Mouse (Mus musculus) natural killer cell, adult 2 months (primary cell): ENCODE measurements around the gene Mgl2.

Source experiments
- DNase-seq, 2 experiments: peaks; one replicate each; pipeline ENCODE4 v3.0.0; 2022; ENCODE audit warnings: low spot score in 2 of 2

Mgl2 gene

DNA sequence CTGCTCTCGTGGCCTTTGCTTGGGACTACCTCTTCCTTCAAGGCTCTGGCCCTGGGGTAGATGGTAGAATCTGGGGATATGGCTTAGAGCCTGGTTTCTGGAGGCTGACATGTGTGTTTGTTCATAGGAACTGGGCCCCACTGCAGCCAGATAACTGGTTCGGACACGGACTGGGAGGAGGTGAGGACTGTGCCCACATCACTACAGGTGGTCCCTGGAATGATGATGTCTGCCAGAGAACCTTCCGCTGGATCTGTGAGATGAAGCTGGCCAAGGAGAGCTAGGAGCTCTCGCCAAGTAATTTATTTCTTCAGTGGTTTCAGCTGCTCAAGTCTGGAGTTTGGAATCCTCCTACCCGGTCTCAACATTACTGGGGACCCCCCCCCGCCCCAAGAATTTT lies 40.2 kb downstream of the Mgl2 start:
- no peak for DNase-seq

DNA sequence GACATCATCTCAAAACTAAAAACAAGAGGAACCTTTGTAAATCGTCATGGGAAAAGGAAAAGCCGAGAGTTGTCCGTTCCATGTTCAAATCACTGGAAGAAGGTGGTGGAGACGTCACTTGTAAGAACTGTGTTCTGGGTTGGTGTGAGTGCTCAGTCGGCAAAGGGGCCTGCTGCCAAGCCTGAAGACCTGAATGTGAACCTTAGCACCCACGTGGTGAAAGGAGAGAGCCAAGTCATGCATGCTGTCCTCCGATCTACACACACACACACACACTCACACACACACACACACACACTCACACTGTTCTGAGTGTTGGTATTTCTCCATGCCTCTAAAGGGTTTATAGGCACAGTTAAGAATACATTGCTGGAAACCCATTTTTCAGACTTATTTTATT lies 41.1 kb downstream of the Mgl2 start:
- no peak for DNase-seq

DNA sequence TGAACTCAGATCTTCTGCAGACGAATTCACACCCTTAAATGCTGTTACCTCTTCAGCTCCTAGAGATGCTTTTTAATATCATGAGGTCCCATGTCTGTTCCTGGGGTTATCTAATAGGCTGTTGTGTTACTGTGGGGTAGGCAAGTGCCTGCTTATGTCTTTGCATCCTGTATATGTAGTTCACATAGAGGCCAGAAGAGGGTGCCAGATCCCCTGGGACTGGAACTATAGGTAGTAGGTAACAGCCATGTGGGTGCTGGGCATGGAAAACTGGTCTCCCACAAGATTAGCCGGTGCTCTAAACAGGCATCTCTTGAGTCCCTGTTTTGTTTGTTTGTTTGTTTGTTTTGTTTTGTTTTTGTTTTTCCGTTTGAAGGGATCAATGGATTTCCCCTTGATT lies 41.7 kb downstream of the Mgl2 start:
- peak; percentile 38 to 51 for DNase-seq

DNA sequence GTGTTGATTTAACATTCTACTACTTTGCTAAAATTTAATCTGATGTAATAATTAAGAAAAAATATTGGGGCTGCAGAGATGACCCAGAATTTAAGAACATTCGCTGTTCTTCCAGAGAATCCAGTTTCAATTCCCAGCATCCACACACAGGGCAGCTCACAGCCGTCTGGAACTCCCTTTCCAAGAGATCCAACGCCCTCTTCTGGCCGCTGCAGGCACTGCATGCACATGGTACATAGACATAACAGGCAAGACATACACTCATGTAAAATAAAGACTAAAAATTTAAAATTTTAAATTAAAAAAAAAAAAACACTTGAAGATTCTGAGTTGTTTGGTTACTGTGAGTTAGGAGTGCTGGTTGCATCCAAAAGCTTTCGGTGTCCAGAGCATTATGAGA lies 42.2 kb downstream of the Mgl2 start:
- no peak for DNase-seq

DNA sequence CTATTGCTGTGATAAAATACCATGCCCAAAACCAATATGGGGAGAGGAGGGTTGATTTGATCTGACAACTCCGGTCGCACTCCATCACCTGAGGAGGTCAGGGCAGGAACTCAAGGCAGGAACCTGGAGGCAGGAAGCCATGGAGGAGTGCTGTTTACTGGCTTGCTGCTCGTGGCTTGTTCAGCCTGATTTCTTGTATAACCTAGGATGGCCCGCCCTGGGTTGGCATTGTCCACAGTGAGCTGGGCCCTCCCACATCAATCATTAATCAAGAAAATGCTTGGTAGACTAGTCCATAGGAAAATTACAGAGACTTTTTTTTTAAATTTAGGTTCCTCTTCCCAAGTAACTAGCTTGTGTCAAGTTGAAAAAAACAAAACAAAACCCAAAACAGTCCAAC lies 44.4 kb downstream of the Mgl2 start:
- no peak for DNase-seq

DNA sequence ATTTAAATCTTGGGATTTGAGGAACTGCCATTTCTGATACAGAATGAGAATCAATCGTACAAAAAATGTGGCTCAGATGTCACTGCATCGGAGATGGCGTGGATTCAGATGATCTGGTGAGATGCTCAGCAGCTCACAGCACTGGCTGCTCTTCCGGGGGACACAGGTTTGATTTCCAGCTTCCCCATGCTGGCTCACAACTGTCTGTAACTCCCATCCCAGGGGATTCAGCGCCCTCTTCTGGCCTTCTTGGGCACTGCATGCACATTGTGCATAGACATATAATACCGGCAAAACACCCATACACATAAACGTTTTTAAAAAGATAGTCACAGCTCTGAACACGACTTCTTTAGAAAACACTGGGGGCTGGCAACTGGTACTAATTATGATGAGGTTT lies 47.5 kb downstream of the Mgl2 start:
- DNase-seq, result no peak

DNA sequence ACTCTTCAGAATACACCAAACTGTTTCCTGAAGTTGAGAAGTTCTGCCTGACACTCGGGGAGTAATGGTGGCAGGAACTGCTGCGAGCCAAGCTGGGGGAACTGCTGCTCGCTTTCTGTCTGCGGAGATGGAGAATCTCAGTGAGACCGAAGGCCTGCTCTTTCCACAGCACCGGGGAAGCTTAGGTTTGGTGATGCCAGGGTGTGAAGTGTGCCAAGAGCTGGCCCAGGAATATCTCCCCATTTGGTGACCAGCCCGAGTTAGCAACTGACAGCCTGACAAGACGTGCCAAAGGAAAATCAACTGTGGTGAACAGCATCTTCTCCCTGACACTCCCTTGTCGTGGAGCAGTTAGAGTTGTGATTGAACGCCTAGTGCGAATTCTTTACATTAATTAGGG lies 48.2 kb downstream of the Mgl2 start:
- DNase-seq, result no peak

DNA sequence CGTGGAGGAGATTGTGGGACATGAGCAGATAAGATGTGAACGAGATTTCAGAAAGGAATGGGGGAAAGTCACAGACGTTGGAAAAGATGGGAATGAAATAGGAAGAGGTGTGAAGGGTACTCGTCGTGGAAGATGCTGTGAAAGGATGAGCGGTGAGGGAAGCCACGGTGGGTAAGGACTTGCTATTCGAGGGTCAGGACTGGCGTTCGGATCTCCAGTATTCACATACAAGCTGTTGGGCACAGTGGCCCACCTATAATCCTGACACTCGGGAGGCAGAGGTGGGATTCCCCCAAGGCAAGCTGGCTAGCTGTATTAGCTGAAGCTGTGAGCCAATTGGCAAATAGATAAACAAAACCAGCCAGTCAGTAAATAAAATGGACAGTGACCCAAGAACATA lies 48.6 kb downstream of the Mgl2 start:
- no peak for DNase-seq

DNA sequence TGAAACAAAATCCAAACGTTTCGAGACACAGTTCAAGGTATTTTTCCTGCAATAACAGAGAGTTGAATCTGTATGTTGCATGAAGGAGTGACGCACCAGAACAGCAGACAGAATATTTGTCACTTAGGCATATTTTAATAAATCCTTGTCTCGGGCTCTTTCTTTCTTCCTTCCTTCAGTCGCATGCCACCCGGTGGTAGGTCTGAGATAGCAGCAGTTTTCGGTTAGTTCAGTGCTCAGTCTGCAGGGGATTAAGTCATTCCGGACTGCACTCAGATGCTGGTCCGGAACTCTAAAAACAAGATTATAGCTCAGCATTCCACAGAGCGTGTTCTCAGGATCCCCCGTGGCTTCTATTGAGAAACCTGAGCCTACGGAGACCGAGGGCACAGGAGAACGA lies 49.3 kb downstream of the Mgl2 start:
- DNase-seq, result no peak

DNA sequence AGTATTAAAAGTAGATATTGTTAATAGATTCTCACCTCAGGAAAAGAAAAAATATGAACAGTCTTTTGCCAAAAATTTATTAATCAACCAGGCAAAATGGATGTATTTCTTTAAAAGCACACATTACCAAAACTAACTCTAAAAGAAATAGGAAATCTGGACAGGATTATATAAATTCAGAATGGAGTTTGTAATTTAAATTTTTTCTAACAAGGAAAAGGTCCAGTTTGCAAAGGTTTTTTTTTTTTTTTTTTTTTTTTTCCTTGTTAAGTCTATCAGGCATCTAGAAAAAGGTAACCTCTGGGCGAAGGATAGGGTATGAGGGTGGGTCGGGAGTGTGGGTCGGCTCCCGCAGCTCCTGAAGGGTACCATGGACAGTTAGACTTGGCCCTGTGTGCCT lies 50.4 kb downstream of the Mgl2 start:
- DNase-seq, result no peak

DNA sequence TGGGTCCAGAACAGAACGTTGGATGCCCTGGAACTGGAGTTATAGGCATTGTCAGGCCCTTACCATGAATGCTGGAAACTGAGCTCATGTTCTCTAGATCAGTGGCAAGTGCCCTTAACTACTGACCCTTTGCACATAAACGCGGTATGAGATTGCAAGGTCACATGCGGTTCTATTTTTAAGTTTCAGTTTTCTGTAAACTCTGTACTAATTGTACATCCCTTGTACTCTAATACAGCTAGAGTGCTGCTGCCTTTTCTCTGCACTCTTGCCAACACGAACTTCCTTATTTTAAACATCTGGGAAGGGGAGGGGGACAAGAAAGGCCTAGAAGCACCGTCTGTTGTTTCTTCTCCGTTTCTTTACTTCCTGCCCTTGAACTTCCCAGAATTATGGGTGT lies 55.0 kb downstream of the Mgl2 start:
- DNase-seq, result no peak
